Mouse (Mus musculus) brain, embryonic 14.5 days (tissue): ENCODE measurements around the gene Ctnnal1.

Experiments
- CTCF ChIP-seq: fragments of 200-500 bp; IDR thresholded peaks from 2 replicates; pipeline ENCODE4 v1.5.1; 2012; ENCODE audit warnings: inconsistent platforms, mild to moderate bottlenecking, moderate library complexity, borderline replicate concordance; ENCODE audit not compliant: insufficient read depth, insufficient read length; ENCODE audit errors: extremely low read depth
- POLR2A ChIP-seq: fragments of 200-500 bp; IDR thresholded peaks from 2 replicates; pipeline ENCODE4 v1.6.1; 2012; ENCODE audit warnings: mild to moderate bottlenecking, inconsistent platforms, borderline replicate concordance; ENCODE audit not compliant: poor library complexity, insufficient read depth, insufficient read length, severe bottlenecking; ENCODE audit errors: extremely low read depth

DNA sequence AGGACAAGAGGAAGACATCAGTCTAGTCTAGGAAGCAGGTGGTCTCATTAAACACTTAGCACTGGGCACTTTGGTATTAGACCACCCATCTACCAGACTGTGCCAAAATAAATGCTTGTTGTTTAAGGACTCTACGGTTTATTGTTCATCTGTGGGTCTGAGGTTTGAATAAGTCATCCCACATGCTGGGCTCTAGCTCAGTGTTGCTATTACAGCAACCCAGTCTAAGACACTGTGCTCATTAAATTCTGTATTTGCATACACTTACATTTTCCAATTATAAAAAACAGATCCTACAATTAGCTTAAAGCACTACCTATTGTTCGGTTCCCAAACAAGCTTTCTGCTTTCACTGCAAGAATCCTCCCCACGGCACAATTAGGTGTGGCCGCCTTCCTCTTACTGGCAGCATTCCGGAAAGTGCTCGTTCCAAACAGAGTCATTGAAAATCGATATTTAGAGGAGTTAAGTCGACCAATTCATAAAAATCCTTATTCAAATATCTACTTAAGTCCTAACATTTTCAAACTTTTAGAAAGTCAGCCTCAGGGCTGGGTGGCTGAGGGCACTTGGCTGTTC, 8.5 kb downstream of the Ctnnal1 start:
- TF ChIP-seq POLR2A = no peak
- TF ChIP-seq CTCF = no peak
